Mouse (Mus musculus): ENCODE results near the gene Bax.

Gene Bax

GRCm38 (mm10) chr7:45454971-45455370 lies 11.7 kb downstream of the Bax start:
- DNase-seq: no peak

GRCm38 (mm10) chr7:45451344-45451982 lies 15.2 kb downstream of the Bax start:
- peak; percentile 80 for DNase-seq

- DNase-seq: no peak
These were observed 16.7 kb downstream of the Bax start for GRCm38 (mm10) chr7:45449974-45450373.

GRCm38 (mm10) chr7:45447325-45447990 lies 19.2 kb downstream of the Bax start:
- no peak for DNase-seq

- no peak for DNase-seq
These were observed 20.1 kb downstream of the Bax start for GRCm38 (mm10) chr7:45446589-45446988.

GRCm38 (mm10) chr7:45443526-45444420 lies 22.9 kb downstream of the Bax start:
- no peak for DNase-seq

GRCm38 (mm10) chr7:45437521-45438276 lies 29.0 kb downstream of the Bax start, which contains the start of gene Ruvbl2:
TSS of gene Ruvbl2 (minus strand) at chr7:45438096.
- no peak for DNase-seq

- no peak for DNase-seq
These were observed 29.7 kb downstream of the Bax start for GRCm38 (mm10) chr7:45437046-45437445.

GRCm38 (mm10) chr7:45436444-45436843 lies 30.3 kb downstream of the Bax start:
- DNase-seq: no peak

- DNase-seq: no peak
These were observed 31.7 kb downstream of the Bax start for GRCm38 (mm10) chr7:45435038-45435437.

GRCm38 (mm10) chr7:45434203-45435015 lies 32.3 kb downstream of the Bax start, which contains the start of gene Gys1:
TSS of gene Gys1 (plus strand) at chr7:45434844.
- DNase-seq: peak; percentile 100

GRCm38 (mm10) chr7:45433835-45434202 lies 32.9 kb downstream of the Bax start:
- DNase-seq: no peak

- DNase-seq: no peak
These were observed 40.1 kb downstream of the Bax start for GRCm38 (mm10) chr7:45426556-45426955.

GRCm38 (mm10) chr7:45421194-45421593 lies 45.5 kb downstream of the Bax start:
- DNase-seq: no peak

GRCm38 (mm10) chr7:45420615-45420919 lies 46.1 kb downstream of the Bax start, which contains the start of gene Lhb:
TSS of gene Lhb (plus strand) at chr7:45420820.
- no peak for DNase-seq

- DNase-seq: no peak
These were observed 46.7 kb downstream of the Bax start for GRCm38 (mm10) chr7:45419859-45420614.

GRCm38 (mm10) chr7:45417962-45418492 lies 48.7 kb downstream of the Bax start:
- DNase-seq: no peak

GRCm38 (mm10) chr7:45415636-45416035 lies 51.1 kb downstream of the Bax start:
- no peak for DNase-seq

GRCm38 (mm10) chr7:45414740-45415224 lies 51.9 kb downstream of the Bax start:
- no peak for DNase-seq

GRCm38 (mm10) chr7:45413864-45414739 lies 52.6 kb downstream of the Bax start:
- no peak for DNase-seq
